Mouse (Mus musculus) forebrain, embryonic 14.5 days (tissue): Measurements from ENCODE around the gene Gck. TPM values are rescaled to one million over a fixed set of nuclear protein-coding genes. Genes with fewer than 3 reads are reported as not detected.

Experiments used
- ATAC-seq: fragments of 200-750 bp; cut with Nextera tagmentation; 2 replicates; pipeline ENCODE4 v1.8.0; 2017; ENCODE audit warnings: mild to moderate bottlenecking, moderate library complexity
- DNase-seq: peaks from one replicate; pipeline ENCODE4 v3.0.0-alpha.2; 2015; ENCODE audit warnings: low spot score
- H3K27ac ChIP-seq: fragments of 300-500 bp; sonication (generic); 2 replicates; pipeline ENCODE4 v1.5.1; 2014; ENCODE audit warnings: low read depth, mild to moderate bottlenecking, control low read depth, low read length, moderate library complexity
- H3K27me3 ChIP-seq: fragments of 300-500 bp; sonication (generic); replicated peaks from 2 replicates; pipeline ENCODE4 v1.6.1; 2014; ENCODE audit warnings: low read length, control low read depth, mixed read lengths; ENCODE audit not compliant: control insufficient read depth, insufficient read depth
- H3K36me3 ChIP-seq: fragments of 300-500 bp; sonication (generic); 2 replicates; pipeline ENCODE4 v1.6.1; 2014; ENCODE audit warnings: low read length, control low read depth; ENCODE audit not compliant: control insufficient read depth, insufficient read depth
- H3K4me1 ChIP-seq: fragments of 300-500 bp; sonication (generic); 2 replicates; pipeline ENCODE4 v1.6.1; 2014; ENCODE audit warnings: antibody characterized with exemption, low read length, control low read depth; ENCODE audit not compliant: control insufficient read depth, insufficient read depth
- H3K4me2 ChIP-seq: fragments of 300-500 bp; sonication (generic); 2 replicates; pipeline ENCODE4 v1.6.1; 2014; ENCODE audit warnings: mild to moderate bottlenecking, control low read depth, low read length
- H3K4me3 ChIP-seq: fragments of 300-500 bp; sonication (generic); 2 replicates; pipeline ENCODE4 v1.5.1; 2014; ENCODE audit warnings: low read depth, low read length, control low read depth
- H3K9ac ChIP-seq: fragments of 300-500 bp; sonication (generic); 2 replicates; pipeline ENCODE4 v1.6.1; 2014; ENCODE audit warnings: mild to moderate bottlenecking, low read length, control low read depth, moderate library complexity
- H3K9me3 ChIP-seq: fragments of 300-500 bp; sonication (generic); replicated peaks from 2 replicates; pipeline ENCODE4 v1.6.1; 2016; ENCODE audit warnings: low read length, control low read depth, mixed read lengths; ENCODE audit not compliant: control insufficient read depth
- WGBS: fragments of 180-500 bp; shearing (Covaris S2); extraction: QIAGEN DNeasy Blood & Tissue Kit; methylation state at CpG from one replicate; pipeline ENCODE4 v1.1.7; 2014; 5-methylcytosine and 5-hydroxymethylcytosine counted together
- polyA plus RNA-seq: library from polyadenylated mRNA; unstranded; fragments of >200 nt; fragmentation: Nextera tagmentation; extraction: Ambion mirVana; gene quantifications from 2 replicates; pipeline ENCODE4 v1.2.1, GENCODE M21; 2014

Gck gene
- 6.5 and 7.3 TPM in 2 replicates for polyA plus RNA-seq

- Histone ChIP-seq H3K27me3 (no peaks in the 10 kb centered on the region), H3K4me3 (no peak within 1 kb of the TSS), H3K9me3 (no peaks in the 10 kb centered on the region), H3K36me3 (no peaks in the 10 kb centered on the region), H3K4me1 (peaks cover 5% of the 10 kb centered on the region), H3K27ac (no peak within 1 kb of the TSS), H3K9ac (no peak within 1 kb of the TSS), H3K4me2 (no peak within 1 kb of the TSS)
- peak; percentile 40 for ATAC-seq
- DNase-seq = peak; percentile 45
- WGBS = 42% methylated on average over 8 of the region's 8 CpGs
Observed at GRCm38 (mm10) chr11:5949586-5950352, at the start of gene Gck. Gene Gck (minus strand): TSS chr11:5950081.

GRCm38 (mm10) chr11:5998472-5998871 lies 48.6 kb upstream of the Gck start:
- Histone ChIP-seq H3K9ac (no peak overlapping the region), H3K4me1 (peaks cover 14% of the 10 kb centered on the region), H3K4me3 (no peak overlapping the region), H3K27ac (no peak overlapping the region), H3K9me3 (no peaks in the 10 kb centered on the region), H3K27me3 (no peaks in the 10 kb centered on the region), H3K36me3 (no peaks in the 10 kb centered on the region), H3K4me2 (no peak overlapping the region)
- DNase-seq (no peak), ATAC-seq (no peak)
- 96% methylated on average over 2 of the region's 2 CpGs for WGBS

- DNase-seq (peak; percentile 86), ATAC-seq (peak; percentile 57)
- Histone ChIP-seq H3K27ac (no peak overlapping the region), H3K9me3 (no peaks in the 10 kb centered on the region), H3K4me3 (no peak overlapping the region), H3K9ac (no peak overlapping the region), H3K27me3 (no peaks in the 10 kb centered on the region), H3K36me3 (no peaks in the 10 kb centered on the region), H3K4me2 (no peak overlapping the region), H3K4me1 (peaks cover 14% of the 10 kb centered on the region)
- WGBS = 10% methylated on average over 8 of the region's 8 CpGs
Observed at GRCm38 (mm10) chr11:5995989-5996388, 46.1 kb upstream of the Gck start.

DNA sequence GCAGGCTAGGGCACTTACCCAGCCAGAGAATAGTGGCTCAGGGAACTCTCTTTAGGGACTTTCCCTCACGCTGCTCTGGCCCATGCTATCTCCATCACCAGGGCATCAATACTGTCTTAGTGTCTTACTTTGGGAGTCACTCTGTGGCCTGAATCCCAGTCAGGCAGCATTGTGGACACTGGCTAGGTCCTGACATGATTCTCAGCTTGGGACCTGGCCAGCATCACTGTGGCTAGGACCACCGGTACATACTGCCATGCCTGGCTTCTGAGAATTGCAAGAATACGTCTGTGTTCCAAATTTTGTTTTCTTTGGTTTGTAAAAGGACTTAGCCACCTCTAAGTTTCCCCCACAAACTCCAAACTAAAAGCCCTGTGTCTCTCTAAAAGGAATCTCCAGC lies 45.0 kb upstream of the Gck start:
- ATAC-seq (no peak), DNase-seq (no peak)
- H3K9ac ChIP-seq = no peak overlapping the region
- H3K27me3 ChIP-seq = no peaks in the 10 kb centered on the region
- H3K27ac ChIP-seq = no peak overlapping the region
- WGBS = 72% methylated on average over 3 of the region's 3 CpGs
- H3K36me3 ChIP-seq = no peaks in the 10 kb centered on the region
- H3K4me3 ChIP-seq = no peak overlapping the region
- H3K4me2 ChIP-seq = no peak overlapping the region
- peaks cover 4% of the 10 kb centered on the region; the same call in 1 of the 2 replicates for H3K4me1 ChIP-seq
- no peaks in the 10 kb centered on the region for H3K9me3 ChIP-seq

DNA sequence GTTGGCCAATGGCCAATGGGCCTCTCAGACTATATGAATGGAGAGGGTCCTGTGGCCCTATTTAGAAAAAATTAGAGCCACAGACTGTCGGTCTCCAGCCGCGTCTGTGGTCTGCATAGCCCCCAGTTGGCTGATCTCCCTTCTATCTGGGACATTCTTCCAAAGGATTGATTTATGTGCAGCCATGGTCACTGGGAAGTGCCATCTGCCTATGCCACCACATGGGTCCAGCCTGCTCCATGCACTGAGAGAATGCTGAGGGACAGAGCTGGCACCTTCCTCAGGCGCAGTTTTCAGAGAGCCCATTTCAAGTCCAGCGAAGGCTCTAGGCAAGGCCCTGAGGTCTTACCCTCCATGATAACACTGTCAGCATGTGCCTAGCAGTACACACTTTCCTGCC lies 44.3 kb upstream of the Gck start:
- no peak overlapping the region for H3K27ac ChIP-seq
- DNase-seq = no peak
- no peak overlapping the region for H3K9ac ChIP-seq
- no peak overlapping the region for H3K4me3 ChIP-seq
- H3K27me3 ChIP-seq = no peaks in the 10 kb centered on the region
- no peaks in the 10 kb centered on the region for H3K9me3 ChIP-seq
- ATAC-seq = no peak
- no peak overlapping the region for H3K4me2 ChIP-seq
- no peaks in the 10 kb centered on the region for H3K4me1 ChIP-seq
- 90% methylated on average over 5 of the region's 5 CpGs for WGBS
- H3K36me3 ChIP-seq = no peaks in the 10 kb centered on the region

- no peak for ATAC-seq
- no peaks in the 10 kb centered on the region for H3K27me3 ChIP-seq
- WGBS = 29% methylated on average over 4 of the region's 4 CpGs
- H3K9me3 ChIP-seq = no peaks in the 10 kb centered on the region
- H3K4me2 ChIP-seq = no peak overlapping the region
- H3K4me1 ChIP-seq = no peaks in the 10 kb centered on the region
- H3K36me3 ChIP-seq = no peaks in the 10 kb centered on the region
- DNase-seq = peak; percentile 73
- no peak overlapping the region; the same call in 1 of the 2 replicates for H3K9ac ChIP-seq
- H3K27ac ChIP-seq = no peak overlapping the region
- H3K4me3 ChIP-seq = no peak overlapping the region
Observed at GRCm38 (mm10) chr11:5990910-5991309, 41.0 kb upstream of the Gck start.

DNA sequence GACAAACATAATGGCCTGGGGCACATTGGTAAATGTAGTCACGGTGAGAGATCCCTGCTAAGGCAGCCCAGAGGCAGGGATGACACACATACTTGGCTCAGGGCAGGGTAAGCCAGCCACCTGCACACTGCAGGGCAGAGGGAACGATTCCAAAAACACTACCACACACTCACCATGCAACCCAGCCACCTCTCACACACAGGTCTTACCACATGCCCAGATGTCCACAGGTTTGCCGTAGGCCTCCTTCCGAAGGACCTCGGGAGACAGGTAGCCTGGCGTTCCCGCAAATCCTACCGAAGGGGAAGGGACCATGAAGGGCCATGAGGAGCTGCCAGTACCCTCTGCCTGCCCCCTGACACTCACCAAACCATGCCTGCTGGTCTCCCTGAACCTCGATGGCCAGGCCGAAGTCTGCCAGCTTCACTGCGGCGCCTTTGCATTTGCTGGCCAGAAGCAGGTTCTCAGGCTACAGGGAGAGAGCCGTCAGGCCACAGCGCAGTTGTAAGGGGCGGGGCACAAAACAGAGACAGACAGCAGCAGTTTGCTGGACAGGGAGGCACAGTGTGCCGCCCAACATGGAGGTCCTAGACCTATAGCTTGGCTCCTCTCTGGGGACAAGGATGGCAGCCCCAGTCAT lies 40.2 kb upstream of the Gck start:
- 86% methylated on average over 16 of the region's 16 CpGs for WGBS
- no peak for ATAC-seq
- Histone ChIP-seq H3K4me1 (no peaks in the 10 kb centered on the region), H3K4me3 (no peak overlapping the region), H3K4me2 (no peak overlapping the region), H3K36me3 (no peaks in the 10 kb centered on the region), H3K9ac (no peak overlapping the region), H3K27ac (no peak overlapping the region), H3K27me3 (no peaks in the 10 kb centered on the region), H3K9me3 (no peaks in the 10 kb centered on the region)
- DNase-seq = no peak

- Histone ChIP-seq H3K9me3 (no peaks in the 10 kb centered on the region), H3K4me2 (no peak overlapping the region), H3K9ac (no peak overlapping the region), H3K4me1 (no peaks in the 10 kb centered on the region), H3K27ac (no peak overlapping the region), H3K36me3 (no peaks in the 10 kb centered on the region), H3K27me3 (no peaks in the 10 kb centered on the region), H3K4me3 (no peak overlapping the region)
- DNase-seq = no peak
- 81% methylated on average over 10 of the region's 10 CpGs for WGBS
- no peak for ATAC-seq
Observed at GRCm38 (mm10) chr11:5988126-5988525, 38.2 kb upstream of the Gck start.

GRCm38 (mm10) chr11:5983629-5984028 lies 33.7 kb upstream of the Gck start:
- Histone ChIP-seq H3K9ac (no peak overlapping the region), H3K9me3 (no peaks in the 10 kb centered on the region), H3K27me3 (no peaks in the 10 kb centered on the region), H3K4me1 (no peaks in the 10 kb centered on the region), H3K36me3 (no peaks in the 10 kb centered on the region), H3K4me3 (no peak overlapping the region), H3K27ac (no peak overlapping the region), H3K4me2 (no peak overlapping the region)
- 92% methylated on average over 5 of the region's 5 CpGs for WGBS
- ATAC-seq (no peak), DNase-seq (no peak)
